Mouse (Mus musculus): Measurements from ENCODE around the gene Kcnj14. TPM values are rescaled to one million over a fixed set of nuclear protein-coding genes. Genes with fewer than 3 reads are reported as not detected.

The Kcnj14 gene
- total RNA-seq, 2 experiments from 2014 or later: 1.6 to 1.9 TPM

DNA sequence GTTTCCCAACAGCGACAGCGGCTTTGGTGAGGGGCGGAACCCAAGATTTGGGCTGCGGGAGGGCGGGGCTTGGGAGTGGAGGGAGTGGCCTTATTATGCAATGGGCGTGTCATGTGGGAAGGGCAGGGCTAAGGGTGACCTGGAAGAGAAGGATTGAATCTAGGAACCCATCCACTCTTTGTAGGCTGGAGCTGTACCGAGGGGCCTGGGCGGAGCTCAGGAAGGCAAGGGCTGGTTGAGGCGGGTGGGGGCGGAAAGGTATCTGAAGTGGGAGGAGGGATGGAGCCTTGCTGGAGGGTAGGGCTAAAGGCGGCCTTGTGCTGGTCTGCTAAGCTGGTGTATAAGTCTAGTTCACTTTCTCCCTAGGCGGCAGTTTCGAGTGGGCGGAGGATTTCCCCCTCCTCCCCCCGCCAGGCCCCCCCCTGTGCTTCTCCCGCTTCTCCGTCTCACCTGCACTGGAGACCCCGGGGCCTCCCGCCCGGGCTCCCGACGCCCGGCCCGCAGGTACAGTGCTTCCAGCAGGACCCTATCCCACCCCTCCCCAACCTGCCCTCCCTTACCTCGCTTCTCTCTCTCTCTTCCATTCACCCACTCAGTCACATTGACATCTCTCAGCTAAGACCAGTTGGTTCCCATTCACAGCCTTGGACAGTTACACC lies 23.9 kb downstream of the Kcnj14 start:
- peak overlapping the region; percentile 51 for H3K27ac ChIP-seq
- no peak overlapping the region; the same call in 1 of the 2 replicates for H3K4me3 ChIP-seq
- no peak for TF ChIP-seq CTCF (conservative IDR thresholded peaks at IDR 0.05)

DNA sequence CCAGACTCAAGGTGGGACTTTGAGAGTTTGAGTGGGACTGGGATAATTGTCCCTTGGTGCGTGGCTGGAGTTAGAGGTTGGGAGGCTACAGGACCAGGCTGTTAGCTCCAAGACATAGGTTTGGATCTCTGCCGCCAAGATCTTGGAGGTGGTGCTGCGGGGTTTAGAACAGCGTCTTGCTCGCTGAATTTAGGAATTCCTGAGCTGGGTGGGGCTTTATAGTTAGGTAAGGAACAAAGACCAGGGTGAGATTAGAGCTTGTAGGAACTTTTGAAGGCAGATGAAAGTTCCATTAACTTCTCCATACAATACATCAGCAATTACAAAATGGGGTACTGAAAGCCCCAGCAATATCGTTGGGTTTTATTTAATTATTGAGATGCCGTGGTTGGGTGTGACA lies 24.6 kb downstream of the Kcnj14 start:
- no peak overlapping the region for H3K27ac ChIP-seq
- H3K4me3 ChIP-seq: no peak overlapping the region
- TF ChIP-seq CTCF (conservative IDR thresholded peaks at IDR 0.05): no peak
- DNase-seq (ENCODE audit: low spot score in 2 of 2): no peak

More for the DNA sequence above, 23.9 kb downstream of the Kcnj14 start:
- DNase-seq (ENCODE audit: low spot score in 2 of 2): no peak

DNA sequence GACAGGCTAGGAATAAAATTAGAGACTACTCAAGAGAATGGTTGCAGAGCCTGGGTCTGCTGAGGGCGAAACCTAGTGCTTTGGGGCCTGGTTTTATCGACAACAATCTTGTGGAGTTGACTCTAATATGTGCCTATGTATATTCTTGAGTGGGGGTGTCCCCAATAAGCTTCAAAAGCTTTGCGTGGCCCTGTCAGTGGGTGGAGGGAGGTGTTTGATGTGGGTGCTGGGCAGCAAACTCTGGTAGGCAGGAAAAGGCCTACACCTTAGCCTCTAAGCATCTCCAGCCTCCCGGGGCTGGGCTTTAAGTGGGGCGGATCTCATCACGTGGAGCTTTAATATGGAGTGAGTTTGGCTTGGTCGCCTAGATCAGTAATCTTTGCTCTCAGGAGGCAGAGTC lies 25.7 kb downstream of the Kcnj14 start:
- H3K4me3 ChIP-seq: no peak overlapping the region
- no peak for DNase-seq (ENCODE audit: low spot score in 2 of 2)
- no peak for TF ChIP-seq CTCF (conservative IDR thresholded peaks at IDR 0.05)
- H3K27ac ChIP-seq: no peak overlapping the region

DNA sequence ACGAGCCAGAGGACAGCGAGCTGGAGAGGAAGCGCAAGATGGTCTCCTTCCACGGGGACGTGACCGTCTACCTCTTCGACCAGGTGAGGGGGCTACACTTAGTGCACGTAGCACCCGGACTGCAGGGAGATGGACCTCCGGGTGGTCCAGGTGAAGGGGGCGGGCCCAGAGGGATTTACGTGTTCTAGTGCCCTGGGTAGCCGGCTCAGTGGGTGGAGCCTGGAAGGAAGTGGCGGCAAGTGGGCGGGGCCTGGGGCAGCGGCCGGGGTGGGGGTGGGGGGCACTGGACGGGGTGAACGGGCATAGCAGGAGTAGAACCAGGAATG lies 26.1 kb downstream of the Kcnj14 start:
- no peak for TF ChIP-seq CTCF (conservative IDR thresholded peaks at IDR 0.05)
- H3K4me3 ChIP-seq: peak overlapping the region; percentile 32; the same call in 1 of the 2 replicates
- peak overlapping the region; percentile 55; the same call in 1 of the 2 replicates for H3K27ac ChIP-seq
- DNase-seq (ENCODE audit: low spot score in 2 of 2): no peak

DNA sequence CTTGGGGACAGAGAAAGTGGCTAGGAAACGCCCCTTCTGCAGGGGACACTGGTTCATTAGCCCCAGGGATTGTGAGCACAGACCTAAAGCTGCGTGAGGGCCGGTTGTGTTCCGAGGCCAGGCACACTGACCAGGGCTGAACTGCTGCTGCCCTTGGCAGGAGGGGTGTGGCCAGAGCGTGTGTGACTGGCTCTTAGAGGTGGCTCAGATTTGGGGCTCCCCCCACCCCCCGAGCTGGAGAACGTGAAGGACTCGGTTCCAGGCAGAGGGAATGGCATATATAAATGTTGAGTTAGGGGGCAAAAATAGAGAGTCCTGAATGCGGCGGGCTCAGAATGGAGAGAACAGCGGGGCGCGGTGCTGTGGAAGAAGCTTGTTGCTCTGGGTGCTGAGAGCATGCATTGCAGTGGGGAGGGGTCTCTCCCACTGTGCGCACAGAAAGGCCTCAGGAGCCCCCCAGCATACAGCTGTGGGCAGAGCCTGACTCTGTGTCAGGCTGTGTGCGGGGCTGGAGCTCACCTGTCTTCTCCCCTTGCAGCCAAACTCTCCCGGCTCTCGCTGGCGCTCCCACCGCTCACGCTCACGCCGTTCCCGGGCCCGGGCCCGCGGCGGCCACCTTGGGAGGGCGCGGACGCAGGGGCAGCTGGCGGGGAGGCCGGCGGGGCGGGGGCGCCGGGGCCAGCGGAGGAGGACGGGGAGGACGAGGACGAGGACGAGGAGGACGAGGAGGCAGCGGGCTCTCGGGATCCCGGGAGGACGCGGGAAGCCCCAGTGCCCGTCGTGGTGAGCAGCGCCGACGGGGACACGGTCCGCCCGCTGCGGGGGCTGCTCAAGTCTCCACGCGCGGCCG lies 26.7 kb downstream of the Kcnj14 start:
- no peak for TF ChIP-seq CTCF (conservative IDR thresholded peaks at IDR 0.05)
- Histone ChIP-seq H3K27ac (peak overlapping the region; percentile 55; the same call in 1 of the 2 replicates), H3K4me3 (peak overlapping the region; percentile 32; the same call in 1 of the 2 replicates)
- DNase-seq (ENCODE audit: low spot score in 2 of 2): no peak

DNA sequence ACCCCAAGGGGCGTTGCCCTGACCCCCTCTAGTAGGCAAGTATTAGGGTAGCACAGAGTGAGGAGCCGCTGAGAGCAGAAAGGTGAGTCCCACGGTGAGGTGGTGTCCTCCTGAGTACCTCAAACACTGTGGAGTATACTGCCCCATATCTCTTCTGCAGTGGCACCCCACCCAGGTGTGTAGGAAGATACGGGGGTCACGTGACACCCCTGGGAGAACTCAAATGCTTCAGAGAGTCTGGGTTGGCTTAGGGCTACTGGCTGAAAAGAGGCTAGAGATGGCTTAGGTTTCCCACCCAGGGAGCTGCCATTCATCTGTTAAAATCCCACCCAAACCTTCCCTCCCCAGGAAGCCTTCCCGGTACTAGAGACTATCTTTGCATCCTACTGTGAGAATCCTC lies 27.6 kb downstream of the Kcnj14 start:
- no peak for DNase-seq (ENCODE audit: low spot score in 2 of 2)
- Histone ChIP-seq H3K27ac (peak overlapping the region; percentile 55; the same call in 1 of the 2 replicates), H3K4me3 (no peak overlapping the region)
- no peak for TF ChIP-seq CTCF (conservative IDR thresholded peaks at IDR 0.05)

DNA sequence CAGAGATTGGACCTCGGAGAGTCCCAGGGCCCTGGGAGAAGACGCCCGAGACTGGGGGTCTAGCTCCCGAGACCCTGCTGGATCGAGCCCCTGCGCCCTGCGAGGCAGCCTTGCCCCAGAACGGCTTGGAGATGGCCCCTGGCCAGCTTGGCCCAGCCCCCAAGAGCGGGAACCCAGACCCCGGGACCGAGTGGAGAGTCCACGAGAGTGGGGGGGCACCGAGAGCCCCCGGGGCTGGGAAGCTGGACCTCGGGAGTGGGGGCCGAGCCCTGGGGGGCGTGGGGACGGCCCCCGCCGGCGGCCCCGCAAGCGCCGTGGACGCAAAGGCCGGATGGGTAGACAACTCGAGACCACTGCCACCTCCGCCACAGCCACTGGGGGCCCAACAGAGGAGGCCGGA lies 29.6 kb downstream of the Kcnj14 start:
- no peak overlapping the region for H3K27ac ChIP-seq

DNA sequence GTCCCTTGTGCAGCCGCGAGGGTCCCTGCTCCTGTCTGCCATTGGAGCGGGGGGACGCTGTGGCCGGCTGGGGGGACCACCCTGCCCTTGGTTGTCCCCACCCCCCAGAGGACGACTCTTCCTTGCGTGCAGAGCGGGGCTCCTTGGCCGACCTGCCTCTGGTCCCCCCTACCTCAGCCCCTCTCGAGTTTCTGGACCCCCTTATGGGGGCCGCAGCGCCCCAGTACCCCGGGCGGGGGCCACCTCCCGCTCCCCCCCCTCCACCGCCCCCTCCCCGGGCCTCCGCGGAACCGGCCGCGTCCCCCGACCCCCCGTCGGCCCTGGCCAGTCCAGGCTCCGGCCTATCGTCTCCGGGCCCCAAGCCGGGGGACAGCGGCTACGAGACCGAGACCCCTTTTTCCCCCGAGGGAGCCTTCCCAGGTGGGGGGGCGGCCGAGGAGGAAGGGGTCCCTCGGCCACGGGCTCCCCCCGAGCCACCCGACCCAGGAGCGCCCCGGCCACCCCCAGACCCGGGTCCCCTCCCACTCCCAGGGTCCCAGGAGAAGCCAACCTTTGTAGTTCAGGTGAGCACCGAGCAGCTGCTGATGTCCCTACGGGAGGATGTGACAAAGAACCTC lies 30.5 kb downstream of the Kcnj14 start:
- TF ChIP-seq CTCF (conservative IDR thresholded peaks at IDR 0.05): no peak
- H3K4me3 ChIP-seq: no peak overlapping the region
- H3K27ac ChIP-seq: no peak overlapping the region
- DNase-seq (ENCODE audit: low spot score in 2 of 2): no peak

More for the DNA sequence above, 29.6 kb downstream of the Kcnj14 start:
- no peak for TF ChIP-seq CTCF (conservative IDR thresholded peaks at IDR 0.05)
- H3K4me3 ChIP-seq: no peak overlapping the region
- no peak for DNase-seq (ENCODE audit: low spot score in 2 of 2)

DNA sequence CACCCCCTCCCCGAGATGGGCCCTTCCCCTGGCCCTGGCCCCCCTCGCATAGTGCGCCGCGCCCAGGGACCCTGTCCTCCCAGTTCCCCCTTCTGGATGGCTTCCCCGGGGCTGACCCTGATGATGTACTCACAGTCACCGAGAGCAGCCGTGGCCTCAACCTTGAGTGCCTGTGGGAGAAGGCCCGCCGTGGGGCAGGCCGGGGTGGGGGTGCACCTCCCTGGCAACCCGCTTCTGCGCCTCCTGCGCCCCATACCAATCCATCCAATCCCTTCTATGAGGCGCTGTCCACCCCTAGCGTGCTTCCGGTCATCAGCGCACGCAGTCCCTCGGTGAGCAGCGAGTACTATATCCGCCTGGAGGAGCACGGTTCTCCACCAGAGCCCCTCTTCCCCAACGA lies 31.3 kb downstream of the Kcnj14 start:
- DNase-seq (ENCODE audit: low spot score in 2 of 2): peak in 1 of 2 experiments; percentile 7
- no peak for TF ChIP-seq CTCF (conservative IDR thresholded peaks at IDR 0.05)
- Histone ChIP-seq H3K27ac (no peak overlapping the region), H3K4me3 (no peak overlapping the region)

DNA sequence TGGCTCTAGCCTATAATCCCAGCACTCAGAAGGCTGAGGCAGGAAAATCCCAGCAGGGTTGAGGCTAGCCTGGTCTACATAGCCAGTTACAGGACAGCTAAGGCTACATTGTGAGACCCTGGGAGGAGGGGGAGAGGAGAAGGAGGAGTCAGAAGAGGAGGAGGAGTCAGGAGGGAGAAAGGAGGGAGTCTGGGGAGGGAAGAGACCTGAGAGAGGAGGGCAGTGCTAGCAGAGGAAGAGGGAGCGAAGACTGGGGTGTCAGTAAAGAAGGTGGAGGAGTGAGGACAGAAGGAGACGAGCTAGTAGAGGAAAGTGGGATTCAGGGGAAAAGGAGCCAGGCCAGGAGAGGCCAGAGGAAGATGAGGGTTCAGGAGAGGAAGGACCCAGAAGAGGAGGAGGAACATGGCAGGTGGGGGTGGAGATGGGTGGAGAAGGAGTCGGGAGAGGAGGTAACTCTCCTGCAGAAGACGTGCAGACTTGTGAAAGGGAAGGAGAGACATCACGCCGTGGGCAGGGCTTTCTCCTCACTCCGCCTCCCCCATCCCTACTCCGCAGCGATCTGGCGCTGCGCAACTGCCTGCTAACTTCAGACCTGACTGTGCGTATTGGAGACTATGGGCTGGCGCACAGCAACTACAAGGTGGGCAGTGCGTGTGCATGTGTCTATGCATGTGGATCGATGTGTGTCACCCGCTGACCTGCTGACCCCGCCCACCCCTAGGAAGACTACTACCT lies 32.7 kb downstream of the Kcnj14 start:
- TF ChIP-seq CTCF (conservative IDR thresholded peaks at IDR 0.05): no peak
- no peak for DNase-seq (ENCODE audit: low spot score in 2 of 2)
- Histone ChIP-seq H3K4me3 (no peak overlapping the region), H3K27ac (no peak overlapping the region)

DNA sequence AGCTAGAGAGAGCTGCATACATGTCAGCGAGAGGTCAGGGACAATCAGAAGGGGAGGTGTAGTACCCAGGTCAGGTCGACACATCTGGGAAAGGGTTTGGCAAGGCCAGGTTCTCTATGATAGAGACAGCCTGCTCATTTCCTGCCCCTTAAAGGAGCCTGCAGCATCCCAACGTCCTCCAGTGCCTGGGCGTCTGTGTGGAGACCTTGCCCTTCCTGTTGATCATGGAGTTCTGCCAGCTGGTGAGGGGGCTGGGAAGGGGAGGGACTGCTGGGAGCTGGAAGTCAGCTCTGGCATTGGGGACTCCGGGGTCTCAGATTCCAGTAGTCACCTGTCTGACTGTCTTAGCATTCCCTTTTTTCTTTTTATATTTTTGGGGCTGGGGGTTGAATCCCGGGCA lies 33.9 kb downstream of the Kcnj14 start:
- Histone ChIP-seq H3K27ac (no peak overlapping the region), H3K4me3 (no peak overlapping the region)
- TF ChIP-seq CTCF (conservative IDR thresholded peaks at IDR 0.05): no peak
- peak in 1 of 2 experiments; percentile 8 for DNase-seq (ENCODE audit: low spot score in 2 of 2)

DNA sequence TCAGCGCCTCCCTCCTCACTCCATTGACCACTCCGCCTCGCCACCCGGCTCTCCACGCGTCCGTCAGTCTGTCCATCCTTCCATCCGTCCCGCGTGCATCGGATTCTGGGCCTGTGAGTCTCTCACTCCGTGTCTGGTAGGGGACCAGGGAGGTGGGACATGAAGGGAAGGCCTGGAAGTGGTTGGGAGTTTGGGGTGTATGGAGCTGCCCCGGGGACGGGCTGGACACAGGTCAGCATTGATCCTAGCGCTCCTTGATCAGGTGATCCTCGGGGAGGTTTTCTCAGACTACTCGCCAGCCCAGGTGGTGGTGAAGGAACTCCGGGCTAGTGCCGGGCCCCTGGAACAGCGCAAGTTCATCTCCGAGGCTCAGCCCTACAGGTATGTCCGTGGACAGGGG lies 36.9 kb downstream of the Kcnj14 start:
- TF ChIP-seq CTCF (conservative IDR thresholded peaks at IDR 0.05): no peak
- Histone ChIP-seq H3K4me3 (no peak overlapping the region; the same call in 1 of the 2 replicates), H3K27ac (no peak overlapping the region)

More for the DNA sequence above, 36.9 kb downstream of the Kcnj14 start:
- DNase-seq (ENCODE audit: low spot score in 2 of 2): no peak
